Mouse (Mus musculus) CD4-positive naive resting alpha-beta T cell, adult 76 days (primary cell): ENCODE measurements around the gene Klf7. TPM values are rescaled to one million over a fixed set of nuclear protein-coding genes. Genes with fewer than 3 reads are reported as not detected.

Experiments
- total RNA-seq: library from RNA; stranded (reverse); gene quantifications from one replicate; pipeline ENCODE4 v1.2.4, GENCODE M21; 2023

Gene Klf7
- 92.1 TPM for total RNA-seq

DNA sequence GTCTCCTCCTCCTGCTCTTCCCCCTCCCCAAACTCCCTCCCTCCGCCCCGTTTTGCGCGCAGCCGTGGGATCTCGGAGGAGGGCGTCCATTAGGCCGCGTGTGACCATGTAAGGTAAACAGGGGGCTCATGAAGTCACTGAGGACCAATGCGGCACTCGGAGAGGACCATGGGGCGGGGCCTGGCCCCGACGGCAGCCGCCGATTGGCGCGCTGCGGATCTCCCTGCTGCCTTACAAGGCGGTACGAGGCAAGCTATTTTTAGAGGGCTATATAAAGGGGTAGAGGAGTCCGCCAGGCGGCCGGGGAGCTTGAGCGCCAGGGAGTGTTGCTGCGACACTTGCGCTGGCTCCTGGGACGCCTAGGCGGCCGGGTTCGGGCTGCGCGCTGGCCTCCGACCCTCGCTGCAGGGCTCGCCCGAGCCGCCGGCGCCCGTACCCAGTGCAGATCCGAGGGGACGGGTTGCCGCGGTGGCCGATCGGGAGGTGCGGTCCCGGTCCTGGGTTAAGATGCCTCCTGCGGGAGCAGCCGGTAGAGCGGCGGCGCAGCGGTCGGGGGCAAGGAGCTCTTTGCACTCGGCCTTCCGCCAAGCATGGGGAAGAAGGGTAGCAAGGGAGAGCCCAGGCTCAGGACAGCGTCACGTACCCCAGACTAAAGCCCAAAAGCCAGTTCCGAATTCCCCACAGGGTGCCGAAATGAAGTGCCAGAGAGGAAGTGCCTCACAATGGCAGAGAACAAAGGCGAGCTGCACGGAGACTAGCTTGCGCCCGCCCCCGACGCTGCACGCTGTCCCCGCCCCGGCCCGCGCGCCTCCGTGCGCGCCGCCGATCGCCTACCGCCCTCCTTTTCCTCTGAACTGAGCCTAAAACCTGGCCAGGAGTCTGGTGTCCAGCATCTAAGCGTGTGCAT lies at the start of gene Klf7:
Klf7 (minus strand) TSS at position 724 of the 907 bp plus-strand sequence.

